Mouse (Mus musculus): ENCODE measurements around the gene Ing1. TPM values are rescaled to one million over a fixed set of nuclear protein-coding genes. Genes with fewer than 3 reads are reported as not detected.

Gene Ing1
- polyA plus RNA-seq, 1 experiment from 2014 or later, result 38.1 TPM

- ATAC-seq (replicated peaks; ENCODE audit: low FRiP score, low TSS enrichment, low read depth), result no peak
- Histone ChIP-seq H3K27ac (ENCODE audit: low read depth) (no peak overlapping the region), H3K27me3 (replicated peaks; ENCODE audit: control insufficient read depth, insufficient read depth, low read length) (no peaks in the 10 kb centered on the region), H3K9ac (ENCODE audit: low read length) (no peak overlapping the region), H3K9me3 (ENCODE audit: control insufficient read depth, low read length) (no peaks in the 10 kb centered on the region), H3K4me1 (replicated peaks; ENCODE audit: control insufficient read depth, insufficient read depth, low read length) (no peaks in the 10 kb centered on the region), H3K36me3 (ENCODE audit: control insufficient read depth, insufficient read depth, low read length) (peaks cover 54% of the 10 kb centered on the region), H3K4me3 (ENCODE audit: low read depth, low read length) (no peak overlapping the region), H3K4me2 (ENCODE audit: low read length) (no peak overlapping the region)
- no peak for DNase-seq (ENCODE audit: low spot score)
- 82% methylated on average over 16 of the region's 16 CpGs for WGBS
Observed at GRCm38 (mm10) chr8:11517366-11518055, 37.9 kb upstream of the Ing1 start.

GRCm38 (mm10) chr8:11518056-11518396 lies 37.3 kb upstream of the Ing1 start:
- Histone ChIP-seq H3K4me1 (replicated peaks; ENCODE audit: control insufficient read depth, insufficient read depth, low read length) (no peaks in the 10 kb centered on the region), H3K4me2 (ENCODE audit: low read length) (no peak overlapping the region), H3K9ac (ENCODE audit: low read length) (no peak overlapping the region), H3K9me3 (ENCODE audit: control insufficient read depth, low read length) (no peaks in the 10 kb centered on the region), H3K4me3 (ENCODE audit: low read depth, low read length) (no peak overlapping the region), H3K36me3 (ENCODE audit: control insufficient read depth, insufficient read depth, low read length) (peaks cover 48% of the 10 kb centered on the region), H3K27ac (ENCODE audit: low read depth) (no peak overlapping the region), H3K27me3 (replicated peaks; ENCODE audit: control insufficient read depth, insufficient read depth, low read length) (no peaks in the 10 kb centered on the region)
- 85% methylated on average over 6 of the region's 6 CpGs for WGBS
- DNase-seq (ENCODE audit: low spot score) (no peak), ATAC-seq (replicated peaks; ENCODE audit: low FRiP score, low TSS enrichment, low read depth) (no peak)

DNA sequence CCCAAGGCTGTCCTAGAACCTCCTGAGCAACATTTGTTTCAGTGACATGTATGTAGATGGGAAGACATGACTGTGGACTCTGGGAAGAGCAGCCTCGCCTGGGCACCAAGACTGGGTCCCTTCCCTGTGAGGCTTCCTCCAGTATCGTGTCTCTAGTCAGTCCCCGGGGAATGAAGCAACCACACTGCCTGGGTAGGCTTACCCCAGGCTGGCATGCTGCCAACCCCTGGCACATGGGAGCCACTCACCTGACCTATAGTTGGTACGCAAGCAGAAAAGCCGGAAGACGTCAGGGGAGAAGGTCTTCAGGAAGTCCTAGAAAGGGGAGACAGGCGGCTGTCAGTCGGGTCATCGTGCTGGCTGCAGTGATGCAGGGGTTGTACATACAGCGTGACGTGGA lies 36.7 kb upstream of the Ing1 start:
- no peak for DNase-seq (ENCODE audit: low spot score)
- Histone ChIP-seq H3K9me3 (ENCODE audit: control insufficient read depth, low read length) (no peaks in the 10 kb centered on the region), H3K36me3 (ENCODE audit: control insufficient read depth, insufficient read depth, low read length) (peaks cover 42% of the 10 kb centered on the region), H3K27me3 (replicated peaks; ENCODE audit: control insufficient read depth, insufficient read depth, low read length) (no peaks in the 10 kb centered on the region), H3K4me1 (replicated peaks; ENCODE audit: control insufficient read depth, insufficient read depth, low read length) (no peaks in the 10 kb centered on the region), H3K27ac (ENCODE audit: low read depth) (no peak overlapping the region), H3K4me3 (ENCODE audit: low read depth, low read length) (no peak overlapping the region), H3K4me2 (ENCODE audit: low read length) (no peak overlapping the region), H3K9ac (ENCODE audit: low read length) (no peak overlapping the region)
- WGBS, result 89% methylated on average over 11 of the region's 11 CpGs
- no peak for ATAC-seq (replicated peaks; ENCODE audit: low FRiP score, low TSS enrichment, low read depth)

DNA sequence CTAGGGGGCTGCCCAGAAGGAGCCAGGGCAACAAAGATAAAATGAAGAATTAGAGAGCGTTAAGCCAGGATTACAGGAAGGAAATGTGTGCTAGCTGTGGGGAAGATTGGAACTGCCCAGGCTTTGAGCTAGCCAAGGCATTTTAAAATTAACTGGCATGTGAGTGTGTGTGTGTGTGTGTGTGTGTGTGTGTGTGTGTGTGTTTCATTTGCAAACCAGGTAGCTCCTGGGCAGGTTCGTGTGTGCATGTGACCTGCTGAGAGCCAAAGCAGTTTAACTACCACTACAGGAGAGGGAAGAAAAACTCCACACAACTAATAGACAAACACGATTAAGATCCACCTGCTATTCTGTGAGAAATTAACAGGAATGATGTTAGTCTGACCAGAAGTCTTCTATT lies 32.0 kb upstream of the Ing1 start:
- Histone ChIP-seq H3K36me3 (ENCODE audit: control insufficient read depth, insufficient read depth, low read length) (peaks cover 30% of the 10 kb centered on the region), H3K4me3 (ENCODE audit: low read depth, low read length) (no peak overlapping the region), H3K27ac (ENCODE audit: low read depth) (no peak overlapping the region), H3K9ac (ENCODE audit: low read length) (no peak overlapping the region), H3K4me2 (ENCODE audit: low read length) (no peak overlapping the region), H3K9me3 (ENCODE audit: control insufficient read depth, low read length) (no peaks in the 10 kb centered on the region), H3K27me3 (replicated peaks; ENCODE audit: control insufficient read depth, insufficient read depth, low read length) (no peaks in the 10 kb centered on the region), H3K4me1 (replicated peaks; ENCODE audit: control insufficient read depth, insufficient read depth, low read length) (no peaks in the 10 kb centered on the region)
- ATAC-seq (replicated peaks; ENCODE audit: low FRiP score, low TSS enrichment, low read depth), result no peak
- WGBS, result 84% methylated on average over 3 of the region's 3 CpGs
- DNase-seq (ENCODE audit: low spot score), result no peak

GRCm38 (mm10) chr8:11530155-11530770 lies 25.1 kb upstream of the Ing1 start:
- H3K36me3 ChIP-seq (ENCODE audit: control insufficient read depth, insufficient read depth, low read length), result peaks cover 44% of the 10 kb centered on the region
- ATAC-seq (replicated peaks; ENCODE audit: low FRiP score, low TSS enrichment, low read depth), result no peak
- no peak overlapping the region for H3K27ac ChIP-seq (ENCODE audit: low read depth)
- DNase-seq (ENCODE audit: low spot score), result no peak
- H3K27me3 ChIP-seq (replicated peaks; ENCODE audit: control insufficient read depth, insufficient read depth, low read length), result no peaks in the 10 kb centered on the region
- H3K4me1 ChIP-seq (replicated peaks; ENCODE audit: control insufficient read depth, insufficient read depth, low read length), result no peaks in the 10 kb centered on the region
- H3K9ac ChIP-seq (ENCODE audit: low read length), result no peak overlapping the region
- H3K4me3 ChIP-seq (ENCODE audit: low read depth, low read length), result no peak overlapping the region
- H3K9me3 ChIP-seq (ENCODE audit: control insufficient read depth, low read length), result no peaks in the 10 kb centered on the region
- 81% methylated on average over 18 of the region's 18 CpGs for WGBS
- no peak overlapping the region for H3K4me2 ChIP-seq (ENCODE audit: low read length)

GRCm38 (mm10) chr8:11530849-11531248 lies 24.5 kb upstream of the Ing1 start:
- Histone ChIP-seq H3K4me1 (replicated peaks; ENCODE audit: control insufficient read depth, insufficient read depth, low read length) (no peaks in the 10 kb centered on the region), H3K27ac (ENCODE audit: low read depth) (no peak overlapping the region), H3K36me3 (ENCODE audit: control insufficient read depth, insufficient read depth, low read length) (peaks cover 44% of the 10 kb centered on the region), H3K9me3 (ENCODE audit: control insufficient read depth, low read length) (no peaks in the 10 kb centered on the region), H3K9ac (ENCODE audit: low read length) (no peak overlapping the region), H3K27me3 (replicated peaks; ENCODE audit: control insufficient read depth, insufficient read depth, low read length) (no peaks in the 10 kb centered on the region), H3K4me3 (ENCODE audit: low read depth, low read length) (no peak overlapping the region), H3K4me2 (ENCODE audit: low read length) (no peak overlapping the region)
- no peak for DNase-seq (ENCODE audit: low spot score)
- 74% methylated on average over 4 of the region's 4 CpGs for WGBS
- ATAC-seq (replicated peaks; ENCODE audit: low FRiP score, low TSS enrichment, low read depth), result no peak

GRCm38 (mm10) chr8:11534494-11534893 lies 20.9 kb upstream of the Ing1 start:
- ATAC-seq (replicated peaks; ENCODE audit: low FRiP score, low TSS enrichment, low read depth) (no peak), DNase-seq (ENCODE audit: low spot score) (no peak)
- 55% methylated on average over 9 of the region's 9 CpGs for WGBS

GRCm38 (mm10) chr8:11539049-11539448 lies 16.3 kb upstream of the Ing1 start:
- no peak for DNase-seq (ENCODE audit: low spot score)
- Histone ChIP-seq H3K4me3 (ENCODE audit: low read depth, low read length) (no peak overlapping the region), H3K27me3 (replicated peaks; ENCODE audit: control insufficient read depth, insufficient read depth, low read length) (no peaks in the 10 kb centered on the region), H3K36me3 (ENCODE audit: control insufficient read depth, insufficient read depth, low read length) (peaks cover 62% of the 10 kb centered on the region), H3K9ac (ENCODE audit: low read length) (no peak overlapping the region), H3K27ac (ENCODE audit: low read depth) (no peak overlapping the region), H3K9me3 (ENCODE audit: control insufficient read depth, low read length) (no peaks in the 10 kb centered on the region), H3K4me2 (ENCODE audit: low read length) (no peak overlapping the region), H3K4me1 (replicated peaks; ENCODE audit: control insufficient read depth, insufficient read depth, low read length) (no peaks in the 10 kb centered on the region)
- WGBS, result 93% methylated on average over 4 of the region's 4 CpGs
- ATAC-seq (replicated peaks; ENCODE audit: low FRiP score, low TSS enrichment, low read depth), result no peak

More at GRCm38 (mm10) chr8:11534494-11534893, 20.9 kb upstream of the Ing1 start:
- Histone ChIP-seq H3K4me1 (replicated peaks; ENCODE audit: control insufficient read depth, insufficient read depth, low read length) (no peaks in the 10 kb centered on the region), H3K27me3 (replicated peaks; ENCODE audit: control insufficient read depth, insufficient read depth, low read length) (no peaks in the 10 kb centered on the region), H3K27ac (ENCODE audit: low read depth) (no peak overlapping the region), H3K9ac (ENCODE audit: low read length) (no peak overlapping the region), H3K36me3 (ENCODE audit: control insufficient read depth, insufficient read depth, low read length) (peaks cover 51% of the 10 kb centered on the region), H3K4me3 (ENCODE audit: low read depth, low read length) (no peak overlapping the region), H3K4me2 (ENCODE audit: low read length) (no peak overlapping the region), H3K9me3 (ENCODE audit: control insufficient read depth, low read length) (no peaks in the 10 kb centered on the region)

GRCm38 (mm10) chr8:11540182-11540581 lies 15.2 kb upstream of the Ing1 start:
- ATAC-seq (replicated peaks; ENCODE audit: low FRiP score, low TSS enrichment, low read depth), result no peak
- Histone ChIP-seq H3K9me3 (ENCODE audit: control insufficient read depth, low read length) (no peaks in the 10 kb centered on the region), H3K4me2 (ENCODE audit: low read length) (no peak overlapping the region), H3K4me3 (ENCODE audit: low read depth, low read length) (no peak overlapping the region), H3K4me1 (replicated peaks; ENCODE audit: control insufficient read depth, insufficient read depth, low read length) (no peaks in the 10 kb centered on the region), H3K27ac (ENCODE audit: low read depth) (no peak overlapping the region), H3K27me3 (replicated peaks; ENCODE audit: control insufficient read depth, insufficient read depth, low read length) (no peaks in the 10 kb centered on the region), H3K9ac (ENCODE audit: low read length) (no peak overlapping the region), H3K36me3 (ENCODE audit: control insufficient read depth, insufficient read depth, low read length) (peaks cover 55% of the 10 kb centered on the region)
- whole genome bisulfite sequencing, result 92% methylated on average over 8 of the region's 8 CpGs
- no peak for DNase-seq (ENCODE audit: low spot score)
